Mouse (Mus musculus): Measurements from ENCODE around the gene Gm9999.

Gm9999 gene

DNA sequence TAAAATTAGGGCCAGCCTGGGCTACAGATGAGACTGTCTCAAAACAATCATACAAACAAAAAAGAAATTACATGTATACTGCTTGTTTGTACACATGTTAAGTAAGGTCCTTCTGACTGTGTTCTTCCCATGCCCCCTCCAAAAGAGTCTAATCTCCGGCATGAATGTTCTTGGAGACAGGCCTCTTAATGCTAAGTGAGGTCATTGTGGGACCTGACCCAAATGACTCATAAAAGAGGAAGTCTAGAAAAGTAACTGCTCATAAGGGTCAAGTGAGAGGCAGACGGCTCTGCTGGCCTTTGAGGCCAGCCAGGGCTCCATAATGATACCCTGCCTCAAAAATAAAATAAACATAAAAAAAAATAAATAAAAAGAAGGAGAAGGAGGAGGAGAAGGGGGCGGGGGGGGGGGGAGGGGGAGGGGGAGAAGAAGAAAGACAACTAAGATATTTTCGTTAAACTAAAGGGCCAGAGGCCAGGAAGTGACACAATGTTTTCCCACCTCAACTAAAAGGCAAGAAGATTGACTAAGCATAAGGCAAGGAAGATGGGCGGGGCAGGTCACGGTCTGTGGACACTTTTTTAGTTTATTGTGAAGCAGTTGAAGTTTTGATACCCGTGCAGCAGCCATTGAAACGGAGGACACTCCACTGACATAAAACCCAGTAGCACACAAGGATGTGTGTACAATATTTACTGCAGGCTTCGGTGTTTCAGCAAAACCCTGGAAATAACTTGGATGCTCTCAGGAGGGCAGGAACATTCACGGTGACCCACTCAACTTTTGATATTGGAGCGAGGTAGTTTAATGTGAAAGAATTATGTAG, 31.4 kb downstream of the Gm9999 start:
- TF ChIP-seq GATA4 (IDR thresholded peaks at IDR 0.05; ENCODE audit: insufficient replicate concordance, low read length), result no peak

DNA sequence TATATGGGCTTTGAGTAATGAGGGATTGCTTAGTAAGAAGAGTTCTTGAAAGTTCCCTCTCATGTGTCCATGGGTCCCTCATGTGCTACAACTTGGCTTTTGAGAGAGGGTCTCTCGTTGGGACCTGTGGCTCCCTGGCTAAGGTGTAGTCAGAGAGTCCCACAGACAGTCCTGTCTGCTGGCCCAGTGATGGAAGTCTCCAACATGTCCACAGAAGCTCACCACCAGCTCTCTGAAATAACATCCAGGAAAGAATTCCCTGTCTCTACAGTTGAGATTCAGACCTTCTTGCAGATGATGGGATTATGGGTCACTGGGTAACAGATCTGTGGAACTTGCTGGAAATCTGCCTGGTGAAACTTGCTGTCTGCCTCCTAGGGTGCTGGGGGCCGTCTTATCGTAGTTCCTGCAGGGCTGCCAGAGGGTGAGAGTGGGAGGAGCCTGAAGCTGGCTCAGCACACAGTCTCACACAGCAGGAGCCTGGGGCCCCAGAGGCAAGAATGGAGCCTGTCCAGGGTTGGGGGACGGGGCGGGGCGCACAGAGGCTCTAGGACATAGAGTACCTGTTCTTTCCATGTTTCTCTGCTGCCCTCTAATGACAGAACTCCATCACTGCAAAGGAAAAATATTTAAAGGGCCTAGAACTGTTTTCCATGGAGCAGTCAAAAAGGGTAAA, 32.1 kb downstream of the Gm9999 start:
- TF ChIP-seq GATA4 (IDR thresholded peaks at IDR 0.05; ENCODE audit: insufficient replicate concordance, low read length), result peak; percentile 35; the same call in 1 of the 2 replicates

DNA sequence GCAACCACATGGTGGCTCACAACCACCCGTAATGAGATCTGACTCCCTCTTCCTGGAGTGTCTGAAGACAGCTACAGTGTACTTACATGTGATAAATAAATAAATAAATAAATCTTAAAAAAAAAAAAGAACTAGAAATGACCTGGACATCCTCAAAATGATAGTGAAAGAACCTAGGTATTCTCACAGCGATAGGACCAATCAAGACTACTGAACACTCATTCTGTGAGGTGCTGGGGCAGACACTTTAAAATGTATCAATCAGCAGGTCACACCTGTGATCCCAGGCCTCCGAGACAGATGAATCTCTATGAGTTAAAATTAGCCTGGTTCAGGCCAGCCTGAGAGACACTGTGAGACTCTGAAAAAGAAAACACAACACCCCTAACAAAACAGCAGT, 33.2 kb downstream of the Gm9999 start:
- no peak for TF ChIP-seq GATA4 (IDR thresholded peaks at IDR 0.05; ENCODE audit: insufficient replicate concordance, low read length)

DNA sequence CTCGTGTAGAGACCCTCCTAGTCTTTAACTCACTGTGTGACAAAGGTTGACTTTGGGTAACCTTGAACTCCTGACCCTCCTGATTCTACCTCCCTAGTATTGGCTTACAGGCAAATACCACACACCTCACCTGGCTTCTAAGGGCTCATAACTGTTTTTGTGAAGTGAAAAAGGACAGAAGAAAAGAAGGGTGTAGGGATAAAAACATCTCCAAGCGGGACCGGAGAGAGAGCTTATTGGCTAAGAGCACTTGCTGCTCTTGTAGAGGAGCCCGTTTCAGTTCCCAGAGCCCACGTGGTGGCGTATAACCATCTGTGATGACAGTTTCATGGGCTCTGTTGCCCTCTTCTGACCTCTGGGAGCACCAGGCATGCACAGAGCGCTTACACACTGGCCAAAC, 33.8 kb downstream of the Gm9999 start:
- TF ChIP-seq GATA4 (IDR thresholded peaks at IDR 0.05; ENCODE audit: insufficient replicate concordance, low read length), result no peak

DNA sequence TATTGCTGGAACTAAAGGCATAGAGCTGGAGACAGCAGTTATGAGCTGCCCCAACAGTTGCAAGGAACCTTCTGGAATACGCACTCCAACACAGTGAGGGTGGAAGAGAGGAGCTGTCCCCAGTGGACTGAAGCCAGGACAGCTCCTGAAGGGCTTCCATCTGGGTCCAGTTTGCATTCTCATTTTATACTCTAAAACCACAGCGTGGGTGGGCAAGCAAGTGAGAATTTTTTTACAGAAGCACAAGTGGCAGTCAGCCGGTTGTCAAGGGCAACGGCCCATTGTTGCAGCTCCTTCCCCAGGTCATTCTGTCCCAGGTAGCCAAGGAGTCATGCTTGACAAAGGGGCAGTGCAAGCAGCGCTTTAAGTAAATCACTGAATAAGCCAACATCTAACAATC, 36.3 kb downstream of the Gm9999 start:
- no peak for TF ChIP-seq GATA4 (IDR thresholded peaks at IDR 0.05; ENCODE audit: insufficient replicate concordance, low read length)

DNA sequence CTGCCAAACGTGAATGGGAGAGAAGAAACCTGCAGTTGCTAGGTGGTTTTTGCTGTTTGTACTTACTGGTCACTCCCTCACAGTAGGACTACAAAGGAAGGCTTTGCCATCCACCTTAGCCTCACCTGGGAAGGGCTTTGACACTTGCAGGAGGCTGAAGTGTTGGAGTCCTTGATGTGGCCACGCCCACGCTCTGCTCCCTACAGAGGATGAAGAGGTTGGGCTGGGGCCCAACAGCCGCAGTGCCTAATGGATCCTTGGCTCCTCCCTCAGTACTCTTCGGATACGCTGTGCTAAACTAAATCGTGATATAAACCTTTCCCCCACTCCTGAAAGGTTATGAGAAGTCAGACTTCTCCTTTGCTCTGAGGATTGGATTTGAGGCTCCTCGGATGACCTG, 37.6 kb downstream of the Gm9999 start:
- TF ChIP-seq GATA4 (IDR thresholded peaks at IDR 0.05; ENCODE audit: insufficient replicate concordance, low read length), result no peak

DNA sequence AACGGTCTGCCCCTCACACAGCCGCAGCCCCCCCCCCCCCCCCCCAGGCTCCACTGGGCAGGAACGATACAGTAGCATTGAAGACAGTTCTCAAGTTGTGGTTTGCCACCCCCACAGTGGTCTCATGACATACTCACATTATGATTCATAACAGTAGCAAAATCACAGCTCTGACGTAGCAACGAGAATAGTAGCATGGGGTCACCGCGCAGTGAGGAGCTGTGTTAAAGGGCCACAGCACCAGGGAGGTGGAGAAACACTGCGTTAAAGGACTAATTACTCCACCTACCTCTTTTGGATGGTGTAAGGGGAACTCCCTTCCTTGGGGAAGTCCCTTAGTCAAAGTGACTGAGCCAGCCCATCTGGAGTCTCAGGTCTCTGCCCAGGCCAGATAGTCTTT, 39.1 kb downstream of the Gm9999 start:
- no peak for TF ChIP-seq GATA4 (IDR thresholded peaks at IDR 0.05; ENCODE audit: insufficient replicate concordance, low read length)

DNA sequence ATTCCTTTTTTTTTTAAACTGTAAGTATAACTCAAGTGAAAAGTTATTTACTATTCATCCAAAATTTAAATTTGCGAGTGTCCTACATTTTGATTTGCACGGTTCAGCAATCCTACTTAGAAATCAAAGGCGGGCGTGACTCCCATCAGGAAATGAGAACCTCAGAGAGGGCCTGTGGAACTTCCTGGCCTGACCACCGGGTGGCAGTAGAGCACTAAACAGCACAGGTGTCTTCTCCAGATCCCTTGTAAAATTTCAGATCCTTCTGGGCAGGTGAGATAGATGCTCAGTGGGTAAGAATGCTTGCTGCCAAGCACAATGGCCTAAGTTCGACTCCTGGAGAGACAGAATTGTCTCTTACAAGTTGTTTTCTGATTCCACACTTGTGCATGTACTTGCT, 40.1 kb downstream of the Gm9999 start:
- no peak for TF ChIP-seq GATA4 (IDR thresholded peaks at IDR 0.05; ENCODE audit: insufficient replicate concordance, low read length)

DNA sequence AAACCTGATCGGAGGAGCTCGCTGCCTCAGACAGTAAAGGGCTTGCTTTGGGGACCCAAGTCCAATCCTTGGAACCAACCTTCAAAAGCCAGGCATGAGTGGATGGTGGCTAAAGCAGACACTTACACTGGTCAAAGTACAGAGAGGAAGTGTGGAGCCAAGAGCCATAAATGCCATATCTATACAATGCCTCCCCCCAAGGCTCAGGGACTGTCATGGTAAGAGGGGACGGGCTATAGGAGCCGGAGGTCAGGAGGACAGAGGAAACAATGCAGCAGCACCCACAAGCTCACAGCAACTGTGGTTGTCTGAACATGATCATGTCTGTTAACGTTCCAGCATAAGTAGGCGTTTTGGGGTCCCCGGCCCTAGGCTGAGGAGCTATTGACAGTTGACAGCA, 41.1 kb downstream of the Gm9999 start:
- no peak for TF ChIP-seq GATA4 (IDR thresholded peaks at IDR 0.05; ENCODE audit: insufficient replicate concordance, low read length)

DNA sequence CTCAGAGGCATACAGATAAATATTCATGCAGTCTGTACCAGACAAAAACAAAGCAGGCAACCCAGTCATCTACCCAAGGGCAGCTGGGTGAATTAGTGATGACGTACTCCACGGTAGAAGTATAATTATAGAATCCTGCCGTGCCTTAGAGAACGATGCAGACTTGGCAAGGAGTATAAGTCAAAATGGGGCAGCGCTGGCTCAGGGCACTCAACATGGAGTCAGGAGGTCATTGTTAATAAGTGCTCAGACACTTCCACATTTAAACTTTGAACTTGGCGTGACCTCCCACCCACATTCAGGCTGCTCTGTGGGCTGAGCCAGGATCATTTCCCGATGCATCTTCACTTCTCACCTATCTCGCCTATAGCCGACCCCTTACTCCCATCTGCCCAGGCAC, 42.0 kb downstream of the Gm9999 start:
- no peak for TF ChIP-seq GATA4 (IDR thresholded peaks at IDR 0.05; ENCODE audit: insufficient replicate concordance, low read length)

DNA sequence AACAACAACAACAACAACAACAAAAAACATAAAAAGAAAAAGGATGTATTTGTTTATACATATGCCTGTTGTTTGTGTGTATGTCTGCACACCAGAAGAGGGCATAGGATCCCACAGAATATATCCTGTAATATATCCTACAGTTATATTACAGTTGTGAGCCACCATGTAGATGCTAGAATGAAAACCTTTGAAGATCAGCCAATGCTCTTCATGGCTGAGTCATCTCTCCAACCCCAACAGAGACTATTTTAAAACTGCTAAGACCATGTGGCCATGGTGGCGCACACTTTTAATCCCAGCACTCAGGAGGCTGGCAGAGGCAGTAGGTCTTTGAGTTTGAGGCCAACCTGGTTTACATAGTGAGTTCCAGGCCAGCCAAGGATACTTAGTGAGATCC, 44.1 kb downstream of the Gm9999 start:
- no peak for TF ChIP-seq GATA4 (IDR thresholded peaks at IDR 0.05; ENCODE audit: insufficient replicate concordance, low read length)

DNA sequence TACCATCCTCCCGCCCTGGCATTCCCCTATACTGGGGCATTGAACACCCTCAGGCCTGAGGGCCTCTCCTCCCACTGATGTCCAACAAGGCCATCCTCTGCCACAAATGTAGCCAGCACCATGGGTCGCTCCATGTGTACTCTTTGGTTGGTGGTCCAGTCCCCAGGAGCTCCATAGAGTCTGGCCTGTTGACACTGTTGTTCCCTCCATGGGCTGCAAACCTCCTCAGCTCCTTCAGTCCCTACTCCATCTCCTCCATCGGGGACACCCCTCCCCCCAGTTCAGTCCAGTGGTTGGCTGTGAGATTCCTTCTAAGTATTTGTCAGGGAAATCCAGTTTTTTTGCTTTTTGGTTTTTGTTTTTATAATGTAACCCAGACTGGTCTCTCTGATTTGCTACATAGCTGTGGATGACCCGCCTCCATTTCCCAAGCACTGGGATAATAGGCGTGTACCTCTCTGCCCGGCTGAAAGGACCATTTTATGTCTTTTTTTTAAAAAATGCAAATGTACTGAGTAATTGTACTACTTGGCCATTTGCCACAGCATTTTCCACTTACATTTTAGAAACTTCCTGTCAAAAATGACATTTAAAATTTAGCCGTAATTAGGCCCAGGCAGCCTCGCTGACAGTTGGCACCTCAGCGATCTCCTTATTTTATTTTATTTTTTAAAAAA, 47.3 kb downstream of the Gm9999 start:
- TF ChIP-seq GATA4 (IDR thresholded peaks at IDR 0.05; ENCODE audit: insufficient replicate concordance, low read length), result no peak

DNA sequence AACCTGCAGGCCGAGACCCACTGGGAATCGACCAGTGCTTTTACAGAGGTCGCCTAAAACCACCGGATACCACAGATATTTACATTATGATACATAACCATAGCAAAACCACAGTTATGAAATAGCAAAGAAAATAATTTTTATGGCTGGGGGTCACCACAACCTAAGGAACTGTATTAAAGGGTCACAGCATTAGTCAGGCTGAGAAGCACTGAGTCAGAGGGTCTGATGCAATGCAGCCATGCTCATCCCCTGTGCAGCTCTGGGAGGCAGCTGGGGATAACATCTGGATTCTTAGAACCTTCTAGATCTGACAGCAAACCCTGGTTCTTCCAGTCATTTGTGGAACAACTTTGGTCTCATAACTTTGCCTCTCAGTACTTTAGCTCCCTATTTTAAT, 48.0 kb downstream of the Gm9999 start:
- no peak for TF ChIP-seq GATA4 (IDR thresholded peaks at IDR 0.05; ENCODE audit: insufficient replicate concordance, low read length)

DNA sequence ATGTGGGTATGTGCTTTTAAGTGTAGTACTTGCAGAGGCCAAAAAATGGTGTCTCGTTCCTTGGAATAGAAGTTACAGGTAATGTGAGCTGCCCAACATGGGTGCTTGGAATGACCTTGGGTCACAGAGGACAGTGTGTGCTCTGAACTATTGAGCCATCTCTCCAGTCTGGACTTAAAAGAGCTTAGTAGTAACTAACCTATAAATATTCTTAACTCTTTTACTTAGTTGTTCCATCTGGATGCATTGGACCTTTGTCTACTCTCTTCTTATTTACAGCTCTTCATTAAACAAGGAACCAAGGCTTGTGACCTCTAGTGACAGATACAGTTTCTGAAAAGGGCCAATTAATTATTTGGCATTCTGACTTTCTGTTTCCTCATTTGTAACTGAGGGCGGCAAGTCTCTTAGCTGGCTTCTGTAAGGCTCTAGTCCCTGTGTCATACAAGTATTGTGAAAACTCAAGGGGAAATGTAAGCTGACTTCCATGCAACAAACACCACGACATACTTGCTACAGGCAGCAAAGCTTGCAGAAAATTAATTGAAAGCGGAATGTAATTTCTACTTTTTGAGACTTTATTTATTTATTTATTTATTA, 51.5 kb downstream of the Gm9999 start:
- TF ChIP-seq GATA4 (IDR thresholded peaks at IDR 0.05; ENCODE audit: insufficient replicate concordance, low read length), result no peak

DNA sequence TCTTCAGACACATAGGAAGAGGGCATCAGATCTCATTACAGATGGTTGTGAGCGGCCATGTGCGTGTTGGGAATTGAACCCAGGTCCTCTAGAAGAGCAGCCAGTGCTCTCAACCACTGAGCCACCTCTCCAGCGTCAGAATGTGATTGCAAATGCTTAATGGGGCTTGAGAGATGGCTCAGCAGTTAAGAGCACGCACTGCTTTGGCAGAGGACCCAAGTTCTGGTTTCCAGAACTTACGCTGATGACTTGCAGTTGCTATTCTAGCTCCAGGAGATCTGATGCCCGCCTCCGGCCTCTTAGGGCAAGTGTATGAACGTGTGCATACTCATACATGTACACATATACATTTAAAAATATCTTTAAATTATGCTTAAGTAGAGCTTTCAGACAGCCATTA, 52.0 kb downstream of the Gm9999 start:
- no peak for TF ChIP-seq GATA4 (IDR thresholded peaks at IDR 0.05; ENCODE audit: insufficient replicate concordance, low read length)
